Mouse (Mus musculus) lung, embryonic 16.5 days (tissue): ENCODE data around the gene Mrpl53. TPM values are rescaled to one million over a fixed set of nuclear protein-coding genes. Genes with fewer than 3 reads are reported as not detected.
A peak's percentile ranks its signal among the peaks of the same experiment; 100 is the strongest.

Experiments used
- ATAC-seq: fragments of 200-750 bp; cut with Nextera tagmentation; 2 replicates; pipeline ENCODE4 v1.8.0; 2017; ENCODE audit warnings: low read depth, mild to moderate bottlenecking, moderate library complexity
- H3K27ac ChIP-seq: fragments of 300-500 bp; sonication (generic); 2 replicates; pipeline ENCODE4 v1.5.1; 2014; ENCODE audit warnings: mild to moderate bottlenecking, control low read depth, low read length
- H3K27me3 ChIP-seq: fragments of 300-500 bp; sonication (generic); 2 replicates; pipeline ENCODE4 v1.6.1; 2014; ENCODE audit warnings: low read depth, low read length, mixed read lengths; ENCODE audit not compliant: control insufficient read depth, insufficient read depth
- H3K36me3 ChIP-seq: fragments of 300-500 bp; sonication (generic); 2 replicates; pipeline ENCODE4 v1.6.1; 2014; ENCODE audit warnings: low read length; ENCODE audit not compliant: control insufficient read depth, insufficient read depth
- H3K4me1 ChIP-seq: fragments of 300-500 bp; sonication (generic); replicated peaks from 2 replicates; pipeline ENCODE4 v1.6.1; 2014; ENCODE audit warnings: low read length, mixed read lengths; ENCODE audit not compliant: control insufficient read depth, insufficient read depth
- H3K4me2 ChIP-seq: fragments of 300-500 bp; sonication (generic); 2 replicates; pipeline ENCODE4 v1.6.1; 2014; ENCODE audit warnings: low read depth, low read length, control low read depth
- H3K4me3 ChIP-seq: fragments of 300-500 bp; sonication (generic); 2 replicates; pipeline ENCODE4 v1.5.1; 2014; ENCODE audit warnings: mild to moderate bottlenecking, low read length, control low read depth
- H3K9ac ChIP-seq: fragments of 300-500 bp; sonication (generic); 2 replicates; pipeline ENCODE4 v1.6.1; 2014; ENCODE audit warnings: low read length, control low read depth
- H3K9me3 ChIP-seq: fragments of 300-500 bp; sonication (generic); 2 replicates; pipeline ENCODE4 v1.6.1; 2016; ENCODE audit warnings: low read length; ENCODE audit not compliant: control insufficient read depth
- WGBS: fragments of 180-500 bp; shearing (Covaris S2); extraction: QIAGEN DNeasy Blood & Tissue Kit; methylation state at CpG from one replicate; pipeline ENCODE4 v1.1.7; 2014; 5-methylcytosine and 5-hydroxymethylcytosine counted together
- polyA plus RNA-seq: library from polyadenylated mRNA; unstranded; fragments of >200 nt; fragmentation: Nextera tagmentation; extraction: Ambion mirVana; gene quantifications from 2 replicates; pipeline ENCODE4 v1.2.1, GENCODE M21; 2015

The Mrpl53 gene
- 137 and 138 TPM in 2 replicates for polyA plus RNA-seq

GRCm38 (mm10) chr6:83108762-83109668, at the start of gene Mrpl53:
TSS of gene Mrpl53 (plus strand) at chr6:83109040.
- Histone ChIP-seq H3K4me1 (peaks cover 15% of the 10 kb centered on the region), H3K27me3 (no peaks in the 10 kb centered on the region), H3K9ac (peak within 1 kb of the TSS; percentile 88), H3K4me3 (peak within 1 kb of the TSS; percentile 78), H3K4me2 (peak within 1 kb of the TSS; percentile 64), H3K36me3 (no peaks in the 10 kb centered on the region; the same call in 1 of the 2 replicates), H3K9me3 (no peaks in the 10 kb centered on the region), H3K27ac (peak within 1 kb of the TSS; percentile 86)
- peak; percentile 89 for ATAC-seq
- under 1% methylated on average over 76 of the region's 76 CpGs for WGBS

- H3K9me3 ChIP-seq, result no peaks in the 10 kb centered on the region
These were observed 42.8 kb upstream of the Mrpl53 start for GRCm38 (mm10) chr6:83065995-83066394.

GRCm38 (mm10) chr6:83066441-83066840, 42.4 kb upstream of the Mrpl53 start:
- ATAC-seq, result no peak
- H3K36me3 ChIP-seq, result no peaks in the 10 kb centered on the region
- peaks cover 2% of the 10 kb centered on the region; the same call in 1 of the 2 replicates for H3K4me1 ChIP-seq
- no peak overlapping the region for H3K4me2 ChIP-seq
- no peak overlapping the region for H3K27ac ChIP-seq
- no peak overlapping the region for H3K4me3 ChIP-seq
- 26% methylated on average over 6 of the region's 6 CpGs for WGBS
- peaks cover 97% of the 10 kb centered on the region for H3K27me3 ChIP-seq
- H3K9ac ChIP-seq, result no peak overlapping the region
- no peaks in the 10 kb centered on the region for H3K9me3 ChIP-seq

More at GRCm38 (mm10) chr6:83065995-83066394, 42.8 kb upstream of the Mrpl53 start:
- ATAC-seq, result no peak
- no peaks in the 10 kb centered on the region for H3K36me3 ChIP-seq
- no peak overlapping the region for H3K9ac ChIP-seq
- no peak overlapping the region for H3K27ac ChIP-seq
- peaks cover 92% of the 10 kb centered on the region for H3K27me3 ChIP-seq
- H3K4me1 ChIP-seq, result no peaks in the 10 kb centered on the region; the same call in 1 of the 2 replicates
- no peak overlapping the region for H3K4me3 ChIP-seq
- H3K4me2 ChIP-seq, result no peak overlapping the region
- 30% methylated on average over 8 of the region's 8 CpGs for WGBS

- peak overlapping the region; percentile 45; the same call in 1 of the 2 replicates for H3K4me2 ChIP-seq
- H3K9ac ChIP-seq, result no peak overlapping the region
- H3K27ac ChIP-seq, result no peak overlapping the region
- H3K9me3 ChIP-seq, result no peaks in the 10 kb centered on the region
- no peaks in the 10 kb centered on the region for H3K36me3 ChIP-seq
- H3K4me3 ChIP-seq, result peak overlapping the region; percentile 29
- H3K4me1 ChIP-seq, result peaks cover 2% of the 10 kb centered on the region; the same call in 1 of the 2 replicates
- ATAC-seq, result no peak
- H3K27me3 ChIP-seq, result peaks cover 96% of the 10 kb centered on the region
- WGBS, result 6% methylated on average over 8 of the region's 8 CpGs
These were observed 40.6 kb upstream of the Mrpl53 start for GRCm38 (mm10) chr6:83068221-83068620.

GRCm38 (mm10) chr6:83068706-83069487, 39.9 kb upstream of the Mrpl53 start:
- peak overlapping the region; percentile 29 for H3K4me3 ChIP-seq
- no peaks in the 10 kb centered on the region for H3K36me3 ChIP-seq
- peaks cover 2% of the 10 kb centered on the region; the same call in 1 of the 2 replicates for H3K4me1 ChIP-seq
- no peaks in the 10 kb centered on the region for H3K9me3 ChIP-seq
- peak overlapping the region; percentile 45 for H3K4me2 ChIP-seq
- H3K27ac ChIP-seq, result no peak overlapping the region
- H3K9ac ChIP-seq, result no peak overlapping the region
- 1% methylated on average over 79 of the region's 81 CpGs for WGBS
- no peak for ATAC-seq
- peaks cover 95% of the 10 kb centered on the region for H3K27me3 ChIP-seq

GRCm38 (mm10) chr6:83069488-83070246, 39.2 kb upstream of the Mrpl53 start:
- H3K27ac ChIP-seq, result no peak overlapping the region
- H3K9ac ChIP-seq, result no peak overlapping the region
- peaks cover 95% of the 10 kb centered on the region for H3K27me3 ChIP-seq
- ATAC-seq, result peak; percentile 29; the same call in 1 of the 2 replicates
- 0 out of 2 replicates have a peak overlapping the region, but pooled peaks have one; percentile 7 for H3K4me2 ChIP-seq
- H3K9me3 ChIP-seq, result no peaks in the 10 kb centered on the region
- 2% methylated on average over 59 of the region's 69 CpGs for WGBS
- no peaks in the 10 kb centered on the region for H3K36me3 ChIP-seq
- peaks cover 2% of the 10 kb centered on the region; the same call in 1 of the 2 replicates for H3K4me1 ChIP-seq
- peak overlapping the region; percentile 2 for H3K4me3 ChIP-seq

GRCm38 (mm10) chr6:83070247-83070310, 38.8 kb upstream of the Mrpl53 start, which contains the start of gene Tlx2:
TSS of gene Tlx2 (minus strand) at chr6:83070293.
- WGBS, result 2% methylated on average over 8 of the region's 10 CpGs
- Histone ChIP-seq H3K9me3 (no peaks in the 10 kb centered on the region), H3K27ac (no peak within 1 kb of the TSS), H3K4me3 (peak within 1 kb of the TSS; percentile 29), H3K27me3 (peaks cover 95% of the 10 kb centered on the region), H3K4me1 (peaks cover 2% of the 10 kb centered on the region; the same call in 1 of the 2 replicates), H3K9ac (no peak within 1 kb of the TSS), H3K36me3 (no peaks in the 10 kb centered on the region), H3K4me2 (0 out of 2 replicates have a peak within 1 kb of the TSS, but pooled peaks have one; percentile 7)
- no peak for ATAC-seq

- H3K27ac ChIP-seq, result no peak overlapping the region
- H3K4me2 ChIP-seq, result 0 out of 2 replicates have a peak overlapping the region, but pooled peaks have one; percentile 7
- under 1% methylated on average over 52 of the region's 58 CpGs for WGBS
- no peaks in the 10 kb centered on the region for H3K9me3 ChIP-seq
- no peaks in the 10 kb centered on the region for H3K36me3 ChIP-seq
- H3K4me3 ChIP-seq, result peak overlapping the region; percentile 5
- no peak overlapping the region for H3K9ac ChIP-seq
- ATAC-seq, result no peak
- peaks cover 94% of the 10 kb centered on the region for H3K27me3 ChIP-seq
- peaks cover 2% of the 10 kb centered on the region; the same call in 1 of the 2 replicates for H3K4me1 ChIP-seq
These were observed 38.3 kb upstream of the Mrpl53 start for GRCm38 (mm10) chr6:83070311-83071219.
